Mouse (Mus musculus): ENCODE measurements at regions not wholly inside any gene's neighbourhood (a gene's known extent, or its start where the extent isn't known, plus 50 kb on each side); places are given as distances from the start of the nearest gene placed in this dataset.

- in situ Hi-C loops (cut with MboI, MseI) = loop anchor here (10.0 kb wide), 1 partner anchor 1040 kb away; no protein-coding TSS in a partner anchor
Observed at GRCm38 (mm10) chr3:31394533-31394932, 84.4 kb upstream of the Slc7a14 start.

GRCm38 (mm10) chr3:31389955-31390354 is 79.8 kb upstream of the Slc7a14 start:
- in situ Hi-C loops (cut with MboI, MseI) = loop anchor here (10.0 kb wide), 1 partner anchor 1045 kb away; no protein-coding TSS in a partner anchor

- in situ Hi-C loops (cut with MboI, MseI) = no loop called here
Observed at GRCm38 (mm10) chr3:31375678-31376077, 65.5 kb upstream of the Slc7a14 start.

- in situ Hi-C loops (cut with MboI, MseI) = no loop called here
Observed at GRCm38 (mm10) chr3:31374061-31374460, 63.9 kb upstream of the Slc7a14 start.

GRCm38 (mm10) chr3:31368259-31368658 is 58.1 kb upstream of the Slc7a14 start:
- in situ Hi-C loops (cut with MboI, MseI) = no loop called here

Measured in T-helper 2 cell (primary cell).